Mouse (Mus musculus) adrenal gland, postnatal 25 days (tissue): ENCODE measurements around the gene Ltk. TPM values are rescaled to one million over a fixed set of nuclear protein-coding genes. Genes with fewer than 3 reads are reported as not detected.

Experiments used
- DNase-seq: peaks from one replicate; pipeline ENCODE4 v3.0.0; 2021; ENCODE audit warnings: mixed read lengths
- total RNA-seq: library from RNA; stranded (reverse); gene quantifications from 2 replicates; pipeline ENCODE4 v1.2.3, GENCODE M21; 2021

The Ltk gene
- total RNA-seq, 1 experiment from 2014 or later = 1.7 TPM

DNA sequence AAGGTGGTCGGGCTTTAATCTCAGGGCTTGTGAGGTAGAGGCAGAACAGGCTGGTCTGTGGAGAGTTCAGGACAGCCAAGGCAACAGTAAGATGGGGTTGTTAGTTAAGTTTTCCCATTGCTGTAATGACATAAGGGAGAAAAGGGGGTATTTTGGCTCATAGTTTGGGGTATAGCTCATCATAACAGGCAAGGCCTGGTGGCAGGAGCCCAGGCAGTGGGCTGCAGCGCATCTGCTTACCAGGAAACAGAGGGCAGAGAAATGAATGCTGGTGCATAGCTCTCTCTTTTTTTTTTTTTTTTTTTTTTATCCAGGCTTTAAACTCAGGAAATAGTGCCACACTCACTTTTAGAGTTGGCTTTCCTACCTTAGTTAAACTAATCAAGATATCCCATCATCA lies 57.1 kb downstream of the Ltk start:
- DNase-seq = no peak

Other genes starting within 250 kb of the Ltk start
- gene Exd1, start 212.8 kb downstream of the Ltk start, total RNA-seq = 0.91 and 1.4 TPM in 2 replicates
- 217 and 293 TPM in 2 replicates for gene Chp1, start 212.7 kb downstream of the Ltk start, total RNA-seq
- gene Nusap1, start 142.1 kb downstream of the Ltk start, total RNA-seq = 6.2 and 6.5 TPM in 2 replicates
- 3.0 and 4.2 TPM in 2 replicates for gene Oip5, start 142.0 kb downstream of the Ltk start, total RNA-seq
- 35.6 and 48.1 TPM in 2 replicates for gene Ndufaf1, start 97.6 kb downstream of the Ltk start, total RNA-seq
- gene Rtf1, start 85.4 kb downstream of the Ltk start, total RNA-seq = 29.9 and 30.5 TPM in 2 replicates
- 2.9 and 3.2 TPM in 2 replicates for gene Itpka, start 18.1 kb downstream of the Ltk start, total RNA-seq
- gene Rpap1, start 27.1 kb upstream of the Ltk start, total RNA-seq = 20.7 and 26.8 TPM in 2 replicates
- 4.5 and 7.2 TPM in 2 replicates for gene Tyro3, start 37.3 kb upstream of the Ltk start, total RNA-seq
- 57.8 and 66.8 TPM in 2 replicates for gene Mga, start 136.8 kb upstream of the Ltk start, total RNA-seq
- 15.3 and 23.0 TPM in 2 replicates for gene Mapkbp1, start 212.3 kb upstream of the Ltk start, total RNA-seq